In genomic region chr3:130950872-130951271, GRCm38 (mm10) we compare ENCODE assay signal across 32 mouse cellular contexts.
A peak's percentile ranks its signal among the peaks of the same experiment; 100 is the strongest.
DNase-seq lines count a peak whose midpoint lies in the region; TF ChIP-seq lines count a peak whose summit lies in the region.
"Had no signal": no experiment of that assay in that cellular context is flagged by ENCODE, and none has a peak within 500 bp of the region (broad histone marks: within the 10 kb centered on the region; RNA-seq: fewer than 3 reads in every experiment).

No protein-coding gene starts in this region.

- H3K4me1 ChIP-seq in embryonic facial prominence, embryonic 10.5 days, result peaks cover 18% of the 10 kb centered on the region
- H3K4me1 ChIP-seq: liver, embryonic 12.5 days had no signal

- no peak overlapping the region for H3K27ac ChIP-seq in embryonic facial prominence, embryonic 10.5 days (replicated peaks)
- H3K27ac ChIP-seq: embryonic facial prominence, embryonic 13.5 days; forebrain, embryonic 12.5 days; heart, adult 2 months; kidney, embryonic 15.5 days; liver, embryonic 12.5 days; midbrain, embryonic 12.5 days; neural tube, embryonic 13.5 days; stomach, embryonic 15.5 days had no signal

- H3K36me3 ChIP-seq in myocyte (ENCODE audit: control insufficient read depth, insufficient read depth), result no peaks in the 10 kb centered on the region
- H3K36me3 ChIP-seq in embryonic facial prominence, embryonic 10.5 days (replicated peaks), result no peaks in the 10 kb centered on the region
- H3K36me3 ChIP-seq: embryonic facial prominence, embryonic 13.5 days; forebrain, embryonic 12.5 days; G1E; kidney, embryonic 15.5 days; liver, embryonic 12.5 days; midbrain, embryonic 12.5 days; neural tube, embryonic 13.5 days; stomach, embryonic 15.5 days had no signal

- H3K4me2 ChIP-seq in myocyte (ENCODE audit: low read depth), result peak overlapping the region; percentile 99
- H3K4me2 ChIP-seq: embryonic facial prominence, embryonic 13.5 days; forebrain, embryonic 12.5 days; kidney, embryonic 15.5 days; liver, embryonic 12.5 days; midbrain, embryonic 12.5 days; neural tube, embryonic 13.5 days; stomach, embryonic 15.5 days had no signal

- no peak overlapping the region for H3K4me3 ChIP-seq in myocyte
- no peak overlapping the region for H3K4me3 ChIP-seq in embryonic facial prominence, embryonic 10.5 days
- H3K4me3 ChIP-seq: embryonic facial prominence, embryonic 13.5 days; erythroblast, embryonic 14.5 days; forebrain, embryonic 12.5 days; heart, adult 2 months; kidney, embryonic 15.5 days; liver, embryonic 12.5 days; megakaryocyte, embryonic 14.5 days; midbrain, embryonic 12.5 days; neural tube, embryonic 13.5 days; stomach, embryonic 15.5 days had no signal

- TF ChIP-seq POLR2A in myocyte (IDR thresholded peaks at IDR 0.05; ENCODE audit: insufficient read length, low read depth), result no peak

- no peak overlapping the region for H3ac ChIP-seq in myocyte (ENCODE audit: control insufficient read depth, insufficient read length)

- no peaks in the 10 kb centered on the region for H3K79me2 ChIP-seq in myocyte (ENCODE audit: control insufficient read depth, insufficient read depth)

- H3K27me3 ChIP-seq in myocyte (ENCODE audit: control insufficient read depth, insufficient read depth, insufficient read length), result no peaks in the 10 kb centered on the region
- peaks cover 9% of the 10 kb centered on the region; the same call in 1 of the 2 replicates for H3K27me3 ChIP-seq in embryonic facial prominence, embryonic 10.5 days (replicated peaks; ENCODE audit: low read depth, poor library complexity, severe bottlenecking)
- H3K27me3 ChIP-seq: embryonic facial prominence, embryonic 13.5 days; forebrain, embryonic 12.5 days; kidney, embryonic 15.5 days; midbrain, embryonic 12.5 days; stomach, embryonic 15.5 days had no signal

- H3K9me3 ChIP-seq in embryonic facial prominence, embryonic 10.5 days, result no peaks in the 10 kb centered on the region
- H3K9me3 ChIP-seq: kidney, embryonic 15.5 days; liver, embryonic 12.5 days; stomach, embryonic 15.5 days had no signal

- 79% methylated on average over 6 of the region's 6 CpGs for WGBS in embryonic facial prominence, embryonic 10.5 days

- peak; percentile 15 to 40 for DNase-seq in adrenal gland, postnatal 36 days
- no peak for DNase-seq in adrenal gland, postnatal 25 days
- DNase-seq in ovary, adult 18-20 months (ENCODE audit: low spot score), result peak; percentile 21
- DNase-seq in ovary, postnatal 36 days (ENCODE audit: low spot score), result no peak
- DNase-seq in Muller cell, postnatal 12 days (ENCODE audit: inconsistent ontology term), result peak; percentile 95
- DNase-seq in embryonic facial prominence, embryonic 10.5 days (ENCODE audit: low spot score), result no peak
- no peak for DNase-seq in spleen, adult 18-20 months
- DNase-seq: cerebellum, adult 11 months; cerebellum, adult 9-11 months; embryo, embryonic 11 days; gastrocnemius, postnatal 36 days; heart, adult 2 months; kidney, adult 18-20 months; kidney, postnatal 25 days; layer of hippocampus, postnatal 36 days; left cerebral cortex, postnatal 4 days; liver, postnatal 0 days; lung, postnatal 36 days; retina, postnatal 1 day; right cerebral cortex, postnatal 14 days; thymus, adult 18-20 months had no signal

TF ChIP-seq in myocyte, 11 proteins besides CTCF, POLR2A, EP300 and RAD21:
- TF ChIP-seq MYOD1 (IDR thresholded peaks at IDR 0.05; ENCODE audit: control insufficient read depth in 1 of 3, insufficient read length in 2 of 3, low read depth in 2 of 3) (no peak), TCF3 (IDR thresholded peaks at IDR 0.05; ENCODE audit: insufficient read length, low read depth) (no peak), POLR2AphosphoS2 (IDR thresholded peaks at IDR 0.05; ENCODE audit: insufficient read length, low read depth) (no peak), USF1 (IDR thresholded peaks at IDR 0.05; ENCODE audit: low read depth) (no peak), E2F4 (IDR thresholded peaks at IDR 0.05; ENCODE audit: insufficient read depth) (no peak), TCF12 (IDR thresholded peaks at IDR 0.05; ENCODE audit: insufficient read depth, poor library complexity, severe bottlenecking) (no peak), CEBPB (IDR thresholded peaks at IDR 0.05; ENCODE audit: insufficient read depth, poor library complexity, severe bottlenecking) (no peak), SRF (IDR thresholded peaks at IDR 0.05; ENCODE audit: control insufficient read depth, insufficient read length, low read depth) (no peak), MAX (IDR thresholded peaks at IDR 0.05; ENCODE audit: low read depth) (no peak), MYOG (IDR thresholded peaks at IDR 0.05; ENCODE audit: control insufficient read depth in 1 of 3, insufficient read depth in 1 of 3, insufficient read length in 2 of 3, low read depth in 2 of 3) (no peak), REST (IDR thresholded peaks at IDR 0.05; ENCODE audit: insufficient read depth, insufficient read length) (no peak)

Comparison
In these comparisons a context has a peak if more than half of its experiments do, and no peak if none do; other contexts are left out.
1. DNase-seq: peak in adrenal gland, postnatal 36 days (2 of 2), ovary, adult 18-20 months (single experiment) and Muller cell, postnatal 12 days (single experiment); none in adrenal gland, postnatal 25 days (single experiment), ovary, postnatal 36 days (single experiment), embryonic facial prominence, embryonic 10.5 days (single experiment) and spleen, adult 18-20 months (0 of 2).